Mouse (Mus musculus) spleen, adult 18-20 months (tissue): ENCODE measurements at regions not wholly inside any gene's neighbourhood (a gene's known extent, or its start where the extent isn't known, plus 50 kb on each side); places are given as distances from the start of the nearest gene placed in this dataset.

Source experiments
- DNase-seq, 2 experiments: peaks; one replicate each; pipeline ENCODE4 v3.0.0; 2022; ENCODE audit warnings: mixed read lengths in 2 of 2

- no peak for DNase-seq
Measured at GRCm38 (mm10) chr14:25015288-25016238, 443.4 kb upstream of the Zmiz1 start.

GRCm38 (mm10) chr14:25017860-25018259 is 441.1 kb upstream of the Zmiz1 start:
- DNase-seq: no peak

- DNase-seq: no peak
Measured at GRCm38 (mm10) chr14:25019306-25019905, 439.6 kb upstream of the Zmiz1 start.

- no peak for DNase-seq
Measured at GRCm38 (mm10) chr14:25022523-25023269, 436.3 kb upstream of the Zmiz1 start.

GRCm38 (mm10) chr14:25023270-25023800 is 435.6 kb upstream of the Zmiz1 start:
- no peak for DNase-seq

- no peak for DNase-seq
Measured at GRCm38 (mm10) chr14:25025074-25025473, 433.9 kb upstream of the Zmiz1 start.

GRCm38 (mm10) chr14:25027076-25027475 is 431.9 kb upstream of the Zmiz1 start:
- DNase-seq: no peak

GRCm38 (mm10) chr14:25027842-25028241 is 431.1 kb upstream of the Zmiz1 start:
- no peak for DNase-seq

- no peak for DNase-seq
Measured at GRCm38 (mm10) chr14:25030881-25031280, 428.1 kb upstream of the Zmiz1 start.

GRCm38 (mm10) chr14:25031756-25032680 is 427.0 kb upstream of the Zmiz1 start:
- no peak for DNase-seq

- no peak for DNase-seq
Measured at GRCm38 (mm10) chr14:25032899-25033298, 426.1 kb upstream of the Zmiz1 start.

GRCm38 (mm10) chr14:25042265-25042664 is 416.7 kb upstream of the Zmiz1 start:
- no peak for DNase-seq

- DNase-seq: no peak
Measured at GRCm38 (mm10) chr14:25044106-25044505, 414.9 kb upstream of the Zmiz1 start.

- no peak for DNase-seq
Measured at GRCm38 (mm10) chr14:25044867-25045266, 414.1 kb upstream of the Zmiz1 start.

- no peak for DNase-seq
Measured at GRCm38 (mm10) chr14:25050674-25051251, 408.2 kb upstream of the Zmiz1 start.

GRCm38 (mm10) chr14:25052175-25052574 is 406.8 kb upstream of the Zmiz1 start:
- no peak for DNase-seq

- no peak for DNase-seq
Measured at GRCm38 (mm10) chr14:25059351-25059750, 399.6 kb upstream of the Zmiz1 start.

GRCm38 (mm10) chr14:25060285-25060684 is 398.7 kb upstream of the Zmiz1 start:
- DNase-seq: no peak

GRCm38 (mm10) chr14:25063090-25063489 is 395.9 kb upstream of the Zmiz1 start:
- no peak for DNase-seq

GRCm38 (mm10) chr14:25064190-25064947 is 394.6 kb upstream of the Zmiz1 start:
- no peak for DNase-seq

- DNase-seq: no peak
Measured at GRCm38 (mm10) chr14:25067435-25067834, 391.6 kb upstream of the Zmiz1 start.
